Mouse (Mus musculus): ENCODE data around the gene Plcb3. TPM values are rescaled to one million over a fixed set of nuclear protein-coding genes. Genes with fewer than 3 reads are reported as not detected.

Gene Plcb3
- polyA plus RNA-seq, 1 experiment from 2014 or later, result 41.4 TPM

GRCm38 (mm10) chr19:6956461-6956860 lies 19.8 kb downstream of the Plcb3 start:
- peaks cover 75% of the 10 kb centered on the region for H3K36me3 ChIP-seq
- no peak overlapping the region for H3K4me2 ChIP-seq
- H3K27ac ChIP-seq, result no peak overlapping the region
- no peak overlapping the region for H3K9ac ChIP-seq (replicated peaks)
- ATAC-seq (ENCODE audit: insufficient number of reproducible peaks, insufficient read depth, low FRiP score, low TSS enrichment, low read depth), result no peak
- no peaks in the 10 kb centered on the region for H3K9me3 ChIP-seq
- 77% methylated on average over 10 of the region's 10 CpGs for WGBS
- H3K27me3 ChIP-seq, result no peaks in the 10 kb centered on the region
- H3K4me1 ChIP-seq (replicated peaks), result peaks cover 11% of the 10 kb centered on the region
- no peak overlapping the region for H3K4me3 ChIP-seq (replicated peaks)

GRCm38 (mm10) chr19:6955424-6955823 lies 20.8 kb downstream of the Plcb3 start:
- no peak for ATAC-seq (ENCODE audit: insufficient number of reproducible peaks, insufficient read depth, low FRiP score, low TSS enrichment, low read depth)
- Histone ChIP-seq H3K9me3 (no peaks in the 10 kb centered on the region), H3K27ac (no peak overlapping the region), H3K4me2 (no peak overlapping the region), H3K4me3 (replicated peaks) (no peak overlapping the region), H3K36me3 (peaks cover 70% of the 10 kb centered on the region), H3K9ac (replicated peaks) (no peak overlapping the region), H3K27me3 (no peaks in the 10 kb centered on the region), H3K4me1 (replicated peaks) (peaks cover 11% of the 10 kb centered on the region)
- 73% methylated on average over 7 of the region's 7 CpGs for WGBS

- no peak for ATAC-seq (ENCODE audit: insufficient number of reproducible peaks, insufficient read depth, low FRiP score, low TSS enrichment, low read depth)
- no peak overlapping the region for H3K9ac ChIP-seq (replicated peaks)
- peaks cover 56% of the 10 kb centered on the region for H3K36me3 ChIP-seq
Observed at GRCm38 (mm10) chr19:6954046-6954445, 22.2 kb downstream of the Plcb3 start.

GRCm38 (mm10) chr19:6952712-6953037 lies 23.6 kb downstream of the Plcb3 start:
- 12% methylated on average over 3 of the region's 3 CpGs for WGBS
- H3K4me3 ChIP-seq (replicated peaks), result peak overlapping the region; percentile 63
- peaks cover 19% of the 10 kb centered on the region for H3K4me1 ChIP-seq (replicated peaks)
- no peak for ATAC-seq (ENCODE audit: insufficient number of reproducible peaks, insufficient read depth, low FRiP score, low TSS enrichment, low read depth)
- no peaks in the 10 kb centered on the region for H3K9me3 ChIP-seq
- peak overlapping the region; percentile 96 for H3K4me2 ChIP-seq
- peaks cover 42% of the 10 kb centered on the region for H3K36me3 ChIP-seq
- peak overlapping the region; percentile 97 for H3K27ac ChIP-seq
- H3K27me3 ChIP-seq, result no peaks in the 10 kb centered on the region
- H3K9ac ChIP-seq (replicated peaks), result 0 out of 2 replicates have a peak overlapping the region, but pooled peaks have one; percentile 78

More at GRCm38 (mm10) chr19:6954046-6954445, 22.2 kb downstream of the Plcb3 start:
- Histone ChIP-seq H3K9me3 (no peaks in the 10 kb centered on the region), H3K4me1 (replicated peaks) (peaks cover 19% of the 10 kb centered on the region), H3K4me3 (replicated peaks) (no peak overlapping the region), H3K27ac (no peak overlapping the region), H3K4me2 (no peak overlapping the region), H3K27me3 (no peaks in the 10 kb centered on the region)
- WGBS, result 54% methylated on average over 9 of the region's 9 CpGs

GRCm38 (mm10) chr19:6951994-6952711 lies 24.1 kb downstream of the Plcb3 start:
- no peaks in the 10 kb centered on the region for H3K27me3 ChIP-seq
- peaks cover 37% of the 10 kb centered on the region for H3K36me3 ChIP-seq
- peak overlapping the region; percentile 97 for H3K27ac ChIP-seq
- peak; percentile 3; the same call in 1 of the 2 replicates for ATAC-seq (ENCODE audit: insufficient number of reproducible peaks, insufficient read depth, low FRiP score, low TSS enrichment, low read depth)
- 3% methylated on average over 31 of the region's 31 CpGs for WGBS
- peak overlapping the region; percentile 96 for H3K4me2 ChIP-seq
- H3K9me3 ChIP-seq, result no peaks in the 10 kb centered on the region
- peak overlapping the region; percentile 63 for H3K4me3 ChIP-seq (replicated peaks)
- peaks cover 19% of the 10 kb centered on the region for H3K4me1 ChIP-seq (replicated peaks)
- peak overlapping the region; percentile 78 for H3K9ac ChIP-seq (replicated peaks)

- peak overlapping the region; percentile 63 for H3K4me3 ChIP-seq (replicated peaks)
- H3K4me1 ChIP-seq (replicated peaks), result peaks cover 19% of the 10 kb centered on the region
- WGBS, result under 1% methylated on average over 35 of the region's 35 CpGs
- peak; percentile 75 for ATAC-seq (ENCODE audit: insufficient number of reproducible peaks, insufficient read depth, low FRiP score, low TSS enrichment, low read depth)
- H3K4me2 ChIP-seq, result peak overlapping the region; percentile 96
- no peaks in the 10 kb centered on the region for H3K27me3 ChIP-seq
- peak overlapping the region; percentile 97 for H3K27ac ChIP-seq
- H3K9me3 ChIP-seq, result no peaks in the 10 kb centered on the region
- peaks cover 30% of the 10 kb centered on the region for H3K36me3 ChIP-seq
- peak overlapping the region; percentile 78 for H3K9ac ChIP-seq (replicated peaks)
Observed at GRCm38 (mm10) chr19:6951381-6951968, 24.8 kb downstream of the Plcb3 start.

GRCm38 (mm10) chr19:6950613-6951153 lies 25.6 kb downstream of the Plcb3 start:
- H3K4me3 ChIP-seq (replicated peaks), result peak overlapping the region; percentile 63
- H3K27ac ChIP-seq, result peak overlapping the region; percentile 97
- H3K9ac ChIP-seq (replicated peaks), result peak overlapping the region; percentile 78
- peaks cover 30% of the 10 kb centered on the region for H3K36me3 ChIP-seq
- under 1% methylated on average over 28 of the region's 28 CpGs for WGBS
- no peaks in the 10 kb centered on the region for H3K27me3 ChIP-seq
- H3K4me1 ChIP-seq (replicated peaks), result peaks cover 19% of the 10 kb centered on the region
- ATAC-seq (ENCODE audit: insufficient number of reproducible peaks, insufficient read depth, low FRiP score, low TSS enrichment, low read depth), result peak; percentile 18; the same call in 1 of the 2 replicates
- no peaks in the 10 kb centered on the region for H3K9me3 ChIP-seq
- H3K4me2 ChIP-seq, result peak overlapping the region; percentile 96

GRCm38 (mm10) chr19:6949951-6950350 lies 26.3 kb downstream of the Plcb3 start:
- Histone ChIP-seq H3K36me3 (peaks cover 26% of the 10 kb centered on the region), H3K4me3 (replicated peaks) (peak overlapping the region; percentile 63), H3K9me3 (no peaks in the 10 kb centered on the region), H3K27ac (peak overlapping the region; percentile 97), H3K4me2 (peak overlapping the region; percentile 96), H3K9ac (replicated peaks) (peak overlapping the region; percentile 78; the same call in 1 of the 2 replicates), H3K4me1 (replicated peaks) (peaks cover 19% of the 10 kb centered on the region), H3K27me3 (no peaks in the 10 kb centered on the region)
- ATAC-seq (ENCODE audit: insufficient number of reproducible peaks, insufficient read depth, low FRiP score, low TSS enrichment, low read depth), result no peak
- WGBS, result 63% methylated on average over 5 of the region's 5 CpGs

GRCm38 (mm10) chr19:6949532-6949931 lies 26.7 kb downstream of the Plcb3 start:
- Histone ChIP-seq H3K4me3 (replicated peaks) (no peak overlapping the region), H3K36me3 (peaks cover 22% of the 10 kb centered on the region), H3K9me3 (no peaks in the 10 kb centered on the region), H3K27ac (no peak overlapping the region), H3K27me3 (no peaks in the 10 kb centered on the region), H3K4me1 (replicated peaks) (peaks cover 19% of the 10 kb centered on the region), H3K9ac (replicated peaks) (no peak overlapping the region), H3K4me2 (0 out of 2 replicates have a peak overlapping the region, but pooled peaks have one; percentile 96)
- no peak for ATAC-seq (ENCODE audit: insufficient number of reproducible peaks, insufficient read depth, low FRiP score, low TSS enrichment, low read depth)
- 90% methylated on average over 5 of the region's 5 CpGs for WGBS

GRCm38 (mm10) chr19:6948186-6948585 lies 28.1 kb downstream of the Plcb3 start:
- Histone ChIP-seq H3K4me1 (replicated peaks) (peaks cover 19% of the 10 kb centered on the region), H3K9ac (replicated peaks) (no peak overlapping the region), H3K27ac (no peak overlapping the region), H3K4me2 (no peak overlapping the region), H3K36me3 (peaks cover 17% of the 10 kb centered on the region; the same call in 1 of the 2 replicates), H3K4me3 (replicated peaks) (no peak overlapping the region), H3K27me3 (no peaks in the 10 kb centered on the region), H3K9me3 (no peaks in the 10 kb centered on the region)
- WGBS, result 75% methylated on average over 4 of the region's 4 CpGs
- ATAC-seq (ENCODE audit: insufficient number of reproducible peaks, insufficient read depth, low FRiP score, low TSS enrichment, low read depth), result no peak

- Histone ChIP-seq H3K4me3 (replicated peaks) (no peak overlapping the region), H3K36me3 (peaks cover 12% of the 10 kb centered on the region; the same call in 1 of the 2 replicates), H3K27me3 (no peaks in the 10 kb centered on the region), H3K9me3 (no peaks in the 10 kb centered on the region), H3K4me1 (replicated peaks) (peaks cover 21% of the 10 kb centered on the region), H3K27ac (no peak overlapping the region), H3K9ac (replicated peaks) (no peak overlapping the region), H3K4me2 (no peak overlapping the region)
- no peak for ATAC-seq (ENCODE audit: insufficient number of reproducible peaks, insufficient read depth, low FRiP score, low TSS enrichment, low read depth)
- 46% methylated on average over 4 of the region's 4 CpGs for WGBS
Observed at GRCm38 (mm10) chr19:6947742-6948141, 28.5 kb downstream of the Plcb3 start.

Measured in limb, embryonic 12.5 days (tissue).